Mouse (Mus musculus) macrophage (primary cell): ENCODE results near the gene Olfr944. TPM values are rescaled to one million over a fixed set of nuclear protein-coding genes. Genes with fewer than 3 reads are reported as not detected.

Source experiments
- H3K27ac ChIP-seq: fragments of 350-480 bp; formaldehyde crosslinking; 2 replicates; pipeline ENCODE4 v1.9.0; 2021
- H3K36me3 ChIP-seq: fragments of 350-480 bp; formaldehyde crosslinking; 2 replicates; pipeline ENCODE4 v1.9.0; 2021; ENCODE audit errors: inconsistent target
- H3K4me3 ChIP-seq: fragments of 350-480 bp; formaldehyde crosslinking; 2 replicates; pipeline ENCODE4 v1.9.0; 2021; ENCODE audit errors: inconsistent target
- H3K79me2 ChIP-seq: fragments of 350-480 bp; formaldehyde crosslinking; 2 replicates; pipeline ENCODE4 v1.9.0; 2021; ENCODE audit errors: inconsistent target
- WGBS: methylation state at CpG from one replicate; pipeline ENCODE4 v1.1.7; 2026; ENCODE audit warnings: inconsistent platforms; ENCODE audit not compliant: missing documents; 5-methylcytosine and 5-hydroxymethylcytosine counted together
- polyA plus RNA-seq: library from polyadenylated mRNA; stranded (reverse); fragments of 250-400 nt; gene quantifications from 3 replicates; pipeline ENCODE4 v1.2.4, GENCODE M21; 2018; ENCODE audit warnings: inconsistent platforms
- total RNA-seq, 78 experiments: library from RNA; depleted of rRNA; stranded (reverse); fragments of 250-400 nt; gene quantifications; 1 replicate in 9 of 78; 2 replicates in 24 of 78; 3 replicates in 43 of 78; 4 replicates in 2 of 78; pipeline ENCODE4 v1.2.4; 2018; ENCODE audit warnings: inconsistent platforms in 56 of 78

Olfr944 gene
- not detected for total RNA-seq (2018; cell fraction: chromatin; rRNA removed)
- total RNA-seq (2018; cell fraction: cytosol; rRNA removed), result not detected
- total RNA-seq (2018; cell fraction: nucleus; rRNA removed), result not detected
- polyA plus RNA-seq, result not detected in 3 replicates

- Histone ChIP-seq H3K36me3 (no peaks in the 10 kb centered on the region), H3K79me2 (no peaks in the 10 kb centered on the region), H3K4me3 (no peak within 1 kb of the TSS), H3K27ac (no peak within 1 kb of the TSS)
These were observed at the start of gene Olfr944 for GRCm38 (mm10) chr9:39201620-39202019. TSS of gene Olfr944 (plus strand) at chr9:39201920.

GRCm38 (mm10) chr9:39152401-39152800, 49.3 kb upstream of the Olfr944 start:
- WGBS, result 80% methylated on average over 1 of the region's 1 CpGs
- no peak overlapping the region for H3K4me3 ChIP-seq
- no peak overlapping the region for H3K27ac ChIP-seq
- H3K36me3 ChIP-seq, result no peaks in the 10 kb centered on the region
- no peaks in the 10 kb centered on the region for H3K79me2 ChIP-seq

GRCm38 (mm10) chr9:39166004-39166403, 35.7 kb upstream of the Olfr944 start, which contains the start of gene Olfr943:
TSS of gene Olfr943 (plus strand) at chr9:39166304.
- Histone ChIP-seq H3K4me3 (no peak within 1 kb of the TSS), H3K36me3 (no peaks in the 10 kb centered on the region), H3K79me2 (no peaks in the 10 kb centered on the region), H3K27ac (no peak within 1 kb of the TSS)
- WGBS, result 89% methylated on average over 3 of the region's 5 CpGs

GRCm38 (mm10) chr9:39249894-39250293, 48.2 kb downstream of the Olfr944 start, which contains the start of gene Olfr1537:
TSS of gene Olfr1537 (minus strand) at chr9:39249994.
- Histone ChIP-seq H3K36me3 (no peaks in the 10 kb centered on the region), H3K79me2 (no peaks in the 10 kb centered on the region), H3K27ac (no peak within 1 kb of the TSS), H3K4me3 (no peak within 1 kb of the TSS)
- WGBS, result 70% methylated on average over 1 of the region's 1 CpGs

Other genes with a start within 250 kb of the Olfr944 start
- gene Olfr933, start 229.6 kb upstream of the Olfr944 start, polyA plus RNA-seq, result not detected in 3 replicates
- gene Olfr934, start 213.6 kb upstream of the Olfr944 start, polyA plus RNA-seq, result not detected in 3 replicates
- gene Olfr935, start 202.2 kb upstream of the Olfr944 start, polyA plus RNA-seq, result not detected in 3 replicates
- not detected in 3 replicates for gene Olfr146, start 178.5 kb upstream of the Olfr944 start, polyA plus RNA-seq
- not detected in 3 replicates for gene Olfr937, start 137.0 kb upstream of the Olfr944 start, polyA plus RNA-seq
- gene Olfr938, start 123.0 kb upstream of the Olfr944 start, polyA plus RNA-seq, result not detected in 3 replicates
- gene Olfr27, start 73.8 kb upstream of the Olfr944 start, polyA plus RNA-seq, result not detected in 3 replicates
- not detected in 3 replicates for gene Olfr943, start 35.6 kb upstream of the Olfr944 start, polyA plus RNA-seq
- gene Olfr1537, start 48.1 kb downstream of the Olfr944 start, polyA plus RNA-seq, result not detected in 3 replicates
- gene Olfr945, start 74.9 kb downstream of the Olfr944 start, polyA plus RNA-seq, result not detected in 3 replicates
- gene Olfr948, start 124.1 kb downstream of the Olfr944 start, polyA plus RNA-seq, result not detected in 3 replicates
- not detected in 3 replicates for gene Olfr951, start 185.5 kb downstream of the Olfr944 start, polyA plus RNA-seq
- not detected in 3 replicates for gene Olfr952, start 225.2 kb downstream of the Olfr944 start, polyA plus RNA-seq